Mouse (Mus musculus) Patski (cell line): ENCODE measurements around the gene Ulk3. TPM values are rescaled to one million over a fixed set of nuclear protein-coding genes. Genes with fewer than 3 reads are reported as not detected.

ENCODE experiments used
- ATAC-seq: fragments of 100-300 bp; one replicate; pipeline ENCODE4 v1.8.0; 2021
- CTCF ChIA-PET: fragments of 350-600 bp; sonication (Branson Sonifier 250); formaldehyde crosslinking; loops from one replicate; lab custom pipeline; 2022; ENCODE audit warnings: inconsistent platforms; lab: Charles Lee
- POLR2A ChIA-PET: fragments of 350-600 bp; sonication (Branson Sonifier 250); formaldehyde crosslinking; loops from one replicate; lab custom pipeline; 2022; ENCODE audit warnings: antibody characterized with exemption, inconsistent platforms; lab: Charles Lee
- DNase-seq: peaks from one replicate; pipeline ENCODE4 v3.0.0-alpha.2; 2011; ENCODE audit warnings: low read depth, low spot score
- H3K27me3 ChIP-seq: fragments of 371-371 bp; one replicate; pipeline ENCODE4 v1.5.1; 2021
- CTCF ChIP-seq: fragments of 100-300 bp; IDR thresholded peaks from one replicate; pipeline ENCODE4 v1.5.1; 2021
- in situ Hi-C: fragments of 300-500 bp; cut with MboI; formaldehyde crosslinking; loops from 3 replicates; pipeline ENCODE4 v1.11.1; 2018; ENCODE audit warnings: low pct_unique_long_range_greater_than_20kb, mixed read lengths
- polyA plus RNA-seq: library from polyadenylated mRNA; unstranded; gene quantifications from one replicate; pipeline ENCODE4 v1.2.3, GENCODE M21; 2021

The Ulk3 gene
- polyA plus RNA-seq, 1 experiment from 2014 or later: 30.7 TPM

- DNase-seq (no peak), ATAC-seq (no peak)
- in situ Hi-C loops: no loop called here
- H3K27me3 ChIP-seq: no peaks in the 10 kb centered on the region
- CTCF ChIA-PET: interaction anchor here (1.1 kb wide), 1 partner anchor 79 kb away, joined by 3 read pairs; no protein-coding TSS in a partner anchor
- POLR2A ChIA-PET: no interaction called here
- TF ChIP-seq CTCF: no peak
Observed at GRCm38 (mm10) chr9:57565741-57566221, 23.5 kb upstream of the Ulk3 start.

GRCm38 (mm10) chr9:57566846-57567245 lies 22.4 kb upstream of the Ulk3 start:
- in situ Hi-C loops: no loop called here
- DNase-seq: no peak
- TF ChIP-seq CTCF: peak; percentile 58
- ChIA-PET POLR2A (interaction anchor here (1.1 kb wide), 1 partner anchor 9 kb away, joined by 4 read pairs; no protein-coding TSS in a partner anchor), CTCF (no interaction called here)
- no peak for ATAC-seq
- H3K27me3 ChIP-seq: no peaks in the 10 kb centered on the region

GRCm38 (mm10) chr9:57568500-57568899 lies 20.8 kb upstream of the Ulk3 start:
- no peak for ATAC-seq
- CTCF ChIA-PET: no interaction called here
- in situ Hi-C loops: no loop called here
- POLR2A ChIA-PET: no interaction called here
- DNase-seq: no peak
- H3K27me3 ChIP-seq: no peaks in the 10 kb centered on the region
- no peak for TF ChIP-seq CTCF

DNA sequence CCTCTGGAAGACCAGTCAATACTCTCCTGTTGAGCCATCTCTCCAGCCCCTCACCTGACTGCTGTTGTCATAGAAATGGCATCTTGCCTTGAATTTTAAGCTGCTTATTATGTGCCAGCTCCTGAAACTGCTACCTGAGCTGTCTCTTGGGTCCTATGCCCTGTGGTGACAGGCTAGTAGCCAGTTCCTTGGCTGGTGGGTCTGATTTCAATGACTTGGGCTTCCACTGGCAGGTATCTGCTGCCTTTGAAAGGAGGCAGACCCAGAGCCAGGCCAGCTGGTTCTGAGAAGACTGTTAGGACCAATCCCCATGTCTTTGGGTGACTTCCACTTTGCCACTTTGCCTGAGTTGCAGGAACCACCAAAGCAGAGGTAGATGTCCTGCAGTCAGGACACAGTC lies 14.9 kb upstream of the Ulk3 start:
- H3K27me3 ChIP-seq: no peaks in the 10 kb centered on the region
- POLR2A ChIA-PET: no interaction called here
- TF ChIP-seq CTCF: no peak
- in situ Hi-C loops: no loop called here
- CTCF ChIA-PET: no interaction called here
- no peak for DNase-seq
- no peak for ATAC-seq

GRCm38 (mm10) chr9:57575577-57575976 lies 13.7 kb upstream of the Ulk3 start:
- no peak for DNase-seq
- ChIA-PET POLR2A (interaction anchor here (0.9 kb wide), 1 partner anchor 9 kb away, joined by 4 read pairs; no protein-coding TSS in a partner anchor), CTCF (no interaction called here)
- no peak for TF ChIP-seq CTCF
- in situ Hi-C loops: no loop called here
- no peak for ATAC-seq
- no peaks in the 10 kb centered on the region for H3K27me3 ChIP-seq

- DNase-seq (no peak), ATAC-seq (no peak)
- TF ChIP-seq CTCF: no peak
- in situ Hi-C loops: no loop called here
- POLR2A ChIA-PET: no interaction called here
- CTCF ChIA-PET: interaction anchor here (1.7 kb wide), 1 partner anchor 10 kb away, joined by 3 read pairs; no protein-coding TSS in a partner anchor
- H3K27me3 ChIP-seq: no peaks in the 10 kb centered on the region
Observed at GRCm38 (mm10) chr9:57577144-57577849, 12.0 kb upstream of the Ulk3 start.

DNA sequence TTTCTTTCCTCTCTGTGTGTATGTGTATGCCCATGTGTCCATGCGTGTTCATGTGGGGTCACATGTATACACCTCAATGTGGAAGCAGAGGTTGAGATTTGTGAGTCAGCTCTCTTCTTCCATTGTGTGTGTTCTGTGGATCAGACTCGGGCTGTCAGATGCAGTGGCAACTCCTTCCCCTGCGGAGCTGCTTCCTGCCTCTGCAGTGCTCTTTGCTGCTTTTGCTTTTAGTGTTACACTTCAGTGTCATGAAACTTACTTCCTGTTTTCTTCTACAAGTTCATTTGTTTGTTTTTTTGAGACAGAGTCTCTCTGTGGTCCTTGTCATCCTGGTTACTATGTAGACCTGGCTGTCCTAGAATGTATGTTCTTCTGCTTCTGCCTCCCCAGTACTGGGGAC lies 4.3 kb upstream of the Ulk3 start:
- H3K27me3 ChIP-seq: no peaks in the 10 kb centered on the region
- ChIA-PET CTCF (interaction anchor here (0.9 kb wide), 1 partner anchor 34 kb away, joined by 3 read pairs; no protein-coding TSS in a partner anchor), POLR2A (no interaction called here)
- in situ Hi-C loops: no loop called here
- no peak for DNase-seq
- ATAC-seq: no peak
- TF ChIP-seq CTCF: no peak

DNA sequence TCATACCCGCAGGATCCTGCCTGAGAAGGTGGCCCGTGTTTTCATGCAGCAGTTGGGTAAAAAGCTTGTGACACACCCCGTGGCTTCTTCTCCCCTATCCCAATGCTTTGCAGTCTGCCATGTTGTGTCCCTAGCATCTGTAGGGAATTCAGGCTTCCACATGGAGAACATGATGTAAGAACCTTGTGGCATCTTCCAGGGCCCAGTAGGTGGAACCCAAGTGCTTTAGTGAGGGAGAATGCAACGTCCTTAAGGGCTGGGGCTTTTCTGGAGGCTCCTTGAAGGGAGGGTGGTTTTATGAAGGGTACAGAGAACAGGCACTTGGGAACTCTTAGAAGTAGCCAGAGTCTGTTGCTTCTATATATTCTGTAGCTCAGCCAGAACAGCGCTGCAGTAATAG lies 1.5 kb downstream of the Ulk3 start:
- no peaks in the 10 kb centered on the region for H3K27me3 ChIP-seq
- ATAC-seq (no peak), DNase-seq (no peak)
- no peak for TF ChIP-seq CTCF
- CTCF ChIA-PET: interaction anchor here (0.8 to 3.0 kb wide), 7 partner anchors 14 to 65 kb away, joined by 3 to 13 read pairs (median 4); no protein-coding TSS in a partner anchor
- POLR2A ChIA-PET: interaction anchor here (0.8 to 1.4 kb wide), 3 partner anchors 23 to 73 kb away, joined by 3 read pairs; partner anchors contain the start of gene Lman1l
- in situ Hi-C loops: loop anchor here (5.0 kb wide), 1 partner anchor 62 kb away; the partner anchor contains the start of gene Csk

- in situ Hi-C loops: loop anchor here (5.0 kb wide), 1 partner anchor 59 kb away; the partner anchor contains the start of gene Csk
- ATAC-seq: no peak
- POLR2A ChIA-PET: interaction anchor here (1.0 kb wide), 1 partner anchor 11 kb away, joined by 3 read pairs; no protein-coding TSS in a partner anchor
Observed at GRCm38 (mm10) chr9:57593454-57594173, 4.4 kb downstream of the Ulk3 start.

DNA sequence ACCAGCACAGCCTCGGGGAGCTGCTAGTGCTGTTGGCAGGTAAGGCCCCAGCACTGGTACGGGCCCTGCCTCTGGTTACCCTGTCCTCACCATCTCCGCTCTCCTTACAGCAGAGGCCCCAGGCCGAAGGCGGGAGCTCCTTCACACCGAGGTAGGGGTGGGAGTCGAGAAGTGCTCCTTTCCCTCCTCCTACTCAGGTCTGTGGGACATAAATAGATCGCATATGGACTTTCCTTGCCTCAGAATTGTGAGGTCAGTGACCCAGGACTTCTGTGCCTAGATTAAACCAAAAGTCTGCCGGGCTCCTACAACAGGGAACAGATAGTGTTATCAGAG lies 4.9 kb downstream of the Ulk3 start:
- no peaks in the 10 kb centered on the region for H3K27me3 ChIP-seq
- ChIA-PET POLR2A (interaction anchor here (1.0 kb wide), 1 partner anchor 10 kb away, joined by 3 read pairs; no protein-coding TSS in a partner anchor), CTCF (interaction anchor here (0.9 to 1.2 kb wide), 2 partner anchors 31 to 35 kb away, joined by 3 to 4 read pairs; no protein-coding TSS in a partner anchor)
- ATAC-seq (no peak), DNase-seq (no peak)
- in situ Hi-C loops: loop anchor here (5.0 kb wide), 1 partner anchor 58 kb away; the partner anchor contains the start of gene Csk
- TF ChIP-seq CTCF: no peak

More at GRCm38 (mm10) chr9:57593454-57594173, 4.4 kb downstream of the Ulk3 start:
- H3K27me3 ChIP-seq: no peaks in the 10 kb centered on the region
- no peak for DNase-seq
- TF ChIP-seq CTCF: no peak
- CTCF ChIA-PET: interaction anchor here (1.2 kb wide), 1 partner anchor 35 kb away, joined by 4 read pairs; no protein-coding TSS in a partner anchor
